Mouse (Mus musculus): ENCODE data around the gene Trp53tg5.
A peak's percentile ranks its signal among the peaks of the same experiment; 100 is the strongest.

Gene Trp53tg5

GRCm38 (mm10) chr2:164452000-164452676 lies 21.4 kb downstream of the Trp53tg5 start:
- DNase-seq (ENCODE audit: low read depth, low spot score) = no peak

GRCm38 (mm10) chr2:164449341-164450042 lies 24.0 kb downstream of the Trp53tg5 start:
- DNase-seq (ENCODE audit: low read depth, low spot score) = no peak

GRCm38 (mm10) chr2:164448921-164449320 lies 24.6 kb downstream of the Trp53tg5 start:
- DNase-seq (ENCODE audit: low read depth, low spot score) = no peak

GRCm38 (mm10) chr2:164448140-164448539 lies 25.4 kb downstream of the Trp53tg5 start:
- DNase-seq (ENCODE audit: low read depth, low spot score) = no peak

GRCm38 (mm10) chr2:164446086-164446469 lies 27.4 kb downstream of the Trp53tg5 start:
- no peak for DNase-seq (ENCODE audit: low read depth, low spot score)

GRCm38 (mm10) chr2:164445399-164446085 lies 28.0 kb downstream of the Trp53tg5 start:
- no peak for DNase-seq (ENCODE audit: low read depth, low spot score)

GRCm38 (mm10) chr2:164444701-164445100 lies 28.8 kb downstream of the Trp53tg5 start:
- no peak for DNase-seq (ENCODE audit: low read depth, low spot score)

GRCm38 (mm10) chr2:164443460-164444000 lies 30.0 kb downstream of the Trp53tg5 start, which contains the start of gene Sdc4:
Sdc4 (minus strand) TSS chr2:164443887.
- no peak for DNase-seq (ENCODE audit: low read depth, low spot score)

- DNase-seq (ENCODE audit: low read depth, low spot score) = peak; percentile 69
Measured at GRCm38 (mm10) chr2:164443051-164443437, 30.5 kb downstream of the Trp53tg5 start.

- DNase-seq (ENCODE audit: low read depth, low spot score) = no peak
Measured at GRCm38 (mm10) chr2:164442315-164443050, 31.0 kb downstream of the Trp53tg5 start.

- no peak for DNase-seq (ENCODE audit: low read depth, low spot score)
Measured at GRCm38 (mm10) chr2:164441731-164442130, 31.8 kb downstream of the Trp53tg5 start.

GRCm38 (mm10) chr2:164441155-164441554 lies 32.4 kb downstream of the Trp53tg5 start:
- no peak for DNase-seq (ENCODE audit: low read depth, low spot score)

- DNase-seq (ENCODE audit: low read depth, low spot score) = no peak
Measured at GRCm38 (mm10) chr2:164440314-164440713, 33.2 kb downstream of the Trp53tg5 start.

- DNase-seq (ENCODE audit: low read depth, low spot score) = no peak
Measured at GRCm38 (mm10) chr2:164439001-164439421, 34.5 kb downstream of the Trp53tg5 start.

- no peak for DNase-seq (ENCODE audit: low read depth, low spot score)
Measured at GRCm38 (mm10) chr2:164438257-164438656, 35.3 kb downstream of the Trp53tg5 start.

- no peak for DNase-seq (ENCODE audit: low read depth, low spot score)
Measured at GRCm38 (mm10) chr2:164437710-164438109, 35.8 kb downstream of the Trp53tg5 start.

GRCm38 (mm10) chr2:164436961-164437360 lies 36.6 kb downstream of the Trp53tg5 start:
- no peak for DNase-seq (ENCODE audit: low read depth, low spot score)

- DNase-seq (ENCODE audit: low read depth, low spot score) = peak; percentile 55
Measured at GRCm38 (mm10) chr2:164436215-164436913, 37.2 kb downstream of the Trp53tg5 start.

GRCm38 (mm10) chr2:164435216-164436090 lies 38.1 kb downstream of the Trp53tg5 start:
- DNase-seq (ENCODE audit: low read depth, low spot score) = no peak

- DNase-seq (ENCODE audit: low read depth, low spot score) = no peak
Measured at GRCm38 (mm10) chr2:164434681-164435080, 38.8 kb downstream of the Trp53tg5 start.
